Mouse (Mus musculus): ENCODE measurements around the gene Emx1. TPM values are rescaled to one million over a fixed set of nuclear protein-coding genes. Genes with fewer than 3 reads are reported as not detected.

The Emx1 gene
- polyA plus RNA-seq, 1 experiment from 2014 or later: 0.68 TPM

- no peaks in the 10 kb centered on the region for H3K9me3 ChIP-seq
- WGBS: 20% methylated on average over 9 of the region's 9 CpGs
- no peaks in the 10 kb centered on the region for H3K36me3 ChIP-seq
- ATAC-seq (ENCODE audit: insufficient number of reproducible peaks, insufficient read depth, low FRiP score, low TSS enrichment): no peak
- no peak overlapping the region for H3K4me3 ChIP-seq
- no peak overlapping the region for H3K27ac ChIP-seq
- H3K9ac ChIP-seq: no peak overlapping the region
- H3K27me3 ChIP-seq: peaks cover 91% of the 10 kb centered on the region
- H3K4me2 ChIP-seq (replicated peaks): no peak overlapping the region
- peaks cover 22% of the 10 kb centered on the region for H3K4me1 ChIP-seq
Observed at GRCm38 (mm10) chr6:85191751-85192440, 4.7 kb downstream of the Emx1 start.

- Histone ChIP-seq H3K9ac (no peak overlapping the region), H3K4me1 (peaks cover 8% of the 10 kb centered on the region; the same call in 1 of the 2 replicates), H3K4me3 (0 out of 2 replicates have a peak overlapping the region, but pooled peaks have one; percentile 2), H3K27ac (no peak overlapping the region), H3K36me3 (no peaks in the 10 kb centered on the region), H3K9me3 (no peaks in the 10 kb centered on the region), H3K4me2 (replicated peaks) (peak overlapping the region; percentile 28), H3K27me3 (peaks cover 78% of the 10 kb centered on the region)
- ATAC-seq (ENCODE audit: insufficient number of reproducible peaks, insufficient read depth, low FRiP score, low TSS enrichment): no peak
- WGBS: 2% methylated on average over 29 of the region's 29 CpGs
Observed at GRCm38 (mm10) chr6:85193381-85194318, 6.4 kb downstream of the Emx1 start.

GRCm38 (mm10) chr6:85197951-85198350 is 10.7 kb downstream of the Emx1 start:
- no peak for ATAC-seq (ENCODE audit: insufficient number of reproducible peaks, insufficient read depth, low FRiP score, low TSS enrichment)
- Histone ChIP-seq H3K27me3 (peaks cover 42% of the 10 kb centered on the region), H3K9ac (no peak overlapping the region), H3K36me3 (no peaks in the 10 kb centered on the region), H3K4me2 (replicated peaks) (no peak overlapping the region), H3K4me1 (peaks cover 6% of the 10 kb centered on the region; the same call in 1 of the 2 replicates), H3K9me3 (no peaks in the 10 kb centered on the region), H3K4me3 (no peak overlapping the region), H3K27ac (no peak overlapping the region)
- 79% methylated on average over 2 of the region's 2 CpGs for WGBS

- Histone ChIP-seq H3K4me2 (replicated peaks) (0 out of 2 replicates have a peak overlapping the region, but pooled peaks have one; percentile 13), H3K27ac (no peak overlapping the region), H3K36me3 (no peaks in the 10 kb centered on the region), H3K27me3 (peaks cover 20% of the 10 kb centered on the region), H3K4me1 (peaks cover 8% of the 10 kb centered on the region), H3K9me3 (no peaks in the 10 kb centered on the region), H3K9ac (no peak overlapping the region), H3K4me3 (no peak overlapping the region)
- 27% methylated on average over 16 of the region's 16 CpGs for WGBS
- no peak for ATAC-seq (ENCODE audit: insufficient number of reproducible peaks, insufficient read depth, low FRiP score, low TSS enrichment)
Observed at GRCm38 (mm10) chr6:85206182-85206938, 19.1 kb downstream of the Emx1 start.

- H3K4me2 ChIP-seq (replicated peaks): 0 out of 2 replicates have a peak overlapping the region, but pooled peaks have one; percentile 13
- no peaks in the 10 kb centered on the region for H3K36me3 ChIP-seq
- H3K4me3 ChIP-seq: no peak overlapping the region
- ATAC-seq (ENCODE audit: insufficient number of reproducible peaks, insufficient read depth, low FRiP score, low TSS enrichment): no peak; the same call in 1 of the 2 replicates
- peaks cover 8% of the 10 kb centered on the region for H3K4me1 ChIP-seq
- peaks cover 20% of the 10 kb centered on the region for H3K27me3 ChIP-seq
- H3K27ac ChIP-seq: no peak overlapping the region
- no peaks in the 10 kb centered on the region for H3K9me3 ChIP-seq
- 33% methylated on average over 15 of the region's 15 CpGs for WGBS
- H3K9ac ChIP-seq: no peak overlapping the region
Observed at GRCm38 (mm10) chr6:85206939-85207285, 19.7 kb downstream of the Emx1 start.

- Histone ChIP-seq H3K9me3 (no peaks in the 10 kb centered on the region), H3K4me3 (no peak overlapping the region), H3K9ac (no peak overlapping the region), H3K4me2 (replicated peaks) (0 out of 2 replicates have a peak overlapping the region, but pooled peaks have one; percentile 13), H3K4me1 (peaks cover 8% of the 10 kb centered on the region), H3K27ac (no peak overlapping the region), H3K27me3 (peaks cover 20% of the 10 kb centered on the region), H3K36me3 (no peaks in the 10 kb centered on the region)
- no peak for ATAC-seq (ENCODE audit: insufficient number of reproducible peaks, insufficient read depth, low FRiP score, low TSS enrichment)
- 65% methylated on average over 5 of the region's 5 CpGs for WGBS
Observed at GRCm38 (mm10) chr6:85207345-85207744, 20.1 kb downstream of the Emx1 start.

- ATAC-seq (ENCODE audit: insufficient number of reproducible peaks, insufficient read depth, low FRiP score, low TSS enrichment): no peak
- peaks cover 8% of the 10 kb centered on the region for H3K4me1 ChIP-seq
- H3K27ac ChIP-seq: no peak overlapping the region
- H3K9ac ChIP-seq: no peak overlapping the region
- H3K27me3 ChIP-seq: peaks cover 20% of the 10 kb centered on the region
- 83% methylated on average over 9 of the region's 9 CpGs for WGBS
- H3K4me3 ChIP-seq: no peak overlapping the region
- H3K36me3 ChIP-seq: no peaks in the 10 kb centered on the region
- H3K4me2 ChIP-seq (replicated peaks): no peak overlapping the region
- H3K9me3 ChIP-seq: no peaks in the 10 kb centered on the region
Observed at GRCm38 (mm10) chr6:85209226-85209967, 22.2 kb downstream of the Emx1 start.

- Histone ChIP-seq H3K27ac (no peak overlapping the region), H3K4me1 (peaks cover 11% of the 10 kb centered on the region), H3K4me3 (no peak overlapping the region), H3K9ac (no peak overlapping the region), H3K36me3 (no peaks in the 10 kb centered on the region), H3K27me3 (peaks cover 15% of the 10 kb centered on the region; the same call in 1 of the 2 replicates), H3K9me3 (no peaks in the 10 kb centered on the region), H3K4me2 (replicated peaks) (no peak overlapping the region)
- ATAC-seq (ENCODE audit: insufficient number of reproducible peaks, insufficient read depth, low FRiP score, low TSS enrichment): no peak
- WGBS: 53% methylated on average over 1 of the region's 1 CpGs
Observed at GRCm38 (mm10) chr6:85210686-85211085, 23.4 kb downstream of the Emx1 start.

- Histone ChIP-seq H3K4me2 (replicated peaks) (no peak overlapping the region), H3K4me3 (no peak overlapping the region), H3K27ac (no peak overlapping the region), H3K27me3 (no peaks in the 10 kb centered on the region), H3K36me3 (no peaks in the 10 kb centered on the region), H3K9me3 (no peaks in the 10 kb centered on the region), H3K4me1 (peaks cover 23% of the 10 kb centered on the region), H3K9ac (no peak overlapping the region)
- ATAC-seq (ENCODE audit: insufficient number of reproducible peaks, insufficient read depth, low FRiP score, low TSS enrichment): no peak
- 71% methylated on average over 4 of the region's 4 CpGs for WGBS
Observed at GRCm38 (mm10) chr6:85218251-85218650, 31.0 kb downstream of the Emx1 start.

GRCm38 (mm10) chr6:85218684-85219445 is 31.6 kb downstream of the Emx1 start:
- Histone ChIP-seq H3K9me3 (no peaks in the 10 kb centered on the region), H3K27me3 (no peaks in the 10 kb centered on the region), H3K4me1 (peaks cover 28% of the 10 kb centered on the region), H3K4me3 (no peak overlapping the region), H3K9ac (no peak overlapping the region), H3K4me2 (replicated peaks) (no peak overlapping the region), H3K36me3 (no peaks in the 10 kb centered on the region), H3K27ac (peak overlapping the region; percentile 33; the same call in 1 of the 2 replicates)
- ATAC-seq (ENCODE audit: insufficient number of reproducible peaks, insufficient read depth, low FRiP score, low TSS enrichment): no peak
- WGBS: 30% methylated on average over 5 of the region's 5 CpGs

All from embryonic facial prominence, embryonic 12.5 days (tissue).